Mouse (Mus musculus) hindbrain, embryonic 12.5 days (tissue): ENCODE data around the gene Cse1l. TPM values are rescaled to one million over a fixed set of nuclear protein-coding genes. Genes with fewer than 3 reads are reported as not detected.
A peak's percentile ranks its signal among the peaks of the same experiment; 100 is the strongest.

Source experiments
- ATAC-seq: fragments of 200-750 bp; cut with Nextera tagmentation; 2 replicates; pipeline ENCODE4 v1.8.0; 2017; ENCODE audit warnings: moderate TSS enrichment; ENCODE audit not compliant: low FRiP score
- H3K27ac ChIP-seq: fragments of 300-500 bp; sonication (generic); 2 replicates; pipeline ENCODE4 v1.5.1; 2016; ENCODE audit warnings: mild to moderate bottlenecking
- H3K27me3 ChIP-seq: fragments of 300-500 bp; sonication (generic); 2 replicates; pipeline ENCODE4 v1.6.1; 2016; ENCODE audit warnings: mild to moderate bottlenecking
- H3K36me3 ChIP-seq: fragments of 300-500 bp; sonication (generic); 2 replicates; pipeline ENCODE4 v1.6.1; 2016; ENCODE audit warnings: mild to moderate bottlenecking
- H3K4me1 ChIP-seq: fragments of 300-500 bp; sonication (generic); 2 replicates; pipeline ENCODE4 v1.6.1; 2016
- H3K4me2 ChIP-seq: fragments of 300-500 bp; sonication (generic); replicated peaks from 2 replicates; pipeline ENCODE4 v1.6.1; 2016; ENCODE audit warnings: mild to moderate bottlenecking
- H3K4me3 ChIP-seq: fragments of 300-500 bp; sonication (generic); 2 replicates; pipeline ENCODE4 v1.5.1; 2016; ENCODE audit warnings: mild to moderate bottlenecking
- H3K9ac ChIP-seq: fragments of 300-500 bp; sonication (generic); 2 replicates; pipeline ENCODE4 v1.6.1; 2016; ENCODE audit warnings: mild to moderate bottlenecking, moderate library complexity
- H3K9me3 ChIP-seq: fragments of 300-500 bp; sonication (generic); replicated peaks from 2 replicates; pipeline ENCODE4 v1.6.1; 2016; ENCODE audit warnings: mild to moderate bottlenecking
- WGBS: fragments of 180-500 bp; shearing (Covaris S2); methylation state at CpG from one replicate; pipeline ENCODE4 v1.1.7; 2016; 5-methylcytosine and 5-hydroxymethylcytosine counted together
- polyA plus RNA-seq: library from polyadenylated mRNA; unstranded; fragments of >200 nt; fragmentation: Nextera tagmentation; extraction: Ambion mirVana; gene quantifications from 2 replicates; pipeline ENCODE4 v1.2.1, GENCODE M21; 2016

Cse1l gene
- polyA plus RNA-seq, 1 experiment from 2014 or later, result 136 TPM

DNA sequence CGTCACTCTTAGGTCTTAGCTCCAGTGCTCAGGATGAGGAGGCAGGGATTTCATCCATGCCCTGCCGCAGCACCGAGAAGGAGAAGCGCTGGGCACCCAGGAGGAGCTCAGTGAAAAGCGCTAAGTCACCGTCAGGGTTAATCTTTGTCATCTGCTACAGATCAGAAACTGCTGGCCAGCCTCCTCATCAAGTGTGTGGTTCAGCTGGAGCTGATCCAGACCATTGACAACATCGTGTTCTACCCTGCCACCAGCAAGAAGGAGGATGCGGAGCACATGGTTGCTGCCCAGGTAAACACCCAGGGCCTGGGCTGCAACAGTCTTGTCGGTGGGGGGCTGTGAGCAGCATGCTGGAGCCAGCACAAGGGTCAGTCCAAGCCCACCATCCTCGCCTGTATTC, 20.2 kb upstream of the Cse1l start:
- no peaks in the 10 kb centered on the region for H3K4me1 ChIP-seq
- no peak for ATAC-seq
- peaks cover 25% of the 10 kb centered on the region; the same call in 1 of the 2 replicates for H3K36me3 ChIP-seq
- H3K4me2 ChIP-seq, result no peak overlapping the region
- no peak overlapping the region for H3K4me3 ChIP-seq
- no peak overlapping the region for H3K27ac ChIP-seq
- H3K9me3 ChIP-seq, result no peaks in the 10 kb centered on the region
- H3K9ac ChIP-seq, result no peak overlapping the region
- no peaks in the 10 kb centered on the region for H3K27me3 ChIP-seq
- 75% methylated on average over 10 of the region's 10 CpGs for WGBS

DNA sequence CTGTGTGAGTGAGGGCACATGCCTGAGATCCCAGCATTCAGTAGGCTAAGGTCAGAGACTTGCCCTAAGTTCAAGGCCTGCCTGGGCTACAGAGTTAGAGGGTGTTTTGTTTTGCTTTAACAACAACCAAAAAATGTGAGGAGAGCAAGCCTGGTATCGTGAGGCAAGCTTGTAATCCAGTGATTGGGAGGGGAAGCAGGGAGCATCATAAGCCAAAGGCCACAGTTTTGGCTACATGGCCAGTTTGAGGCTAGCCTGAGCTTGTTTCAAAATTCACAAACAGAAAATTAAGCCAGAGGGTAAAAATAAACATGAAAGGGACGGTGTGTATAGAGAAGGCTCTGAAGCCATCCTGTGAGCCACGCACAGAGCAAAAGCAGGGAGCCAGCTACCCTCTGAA, 19.6 kb upstream of the Cse1l start:
- no peaks in the 10 kb centered on the region for H3K4me1 ChIP-seq
- no peaks in the 10 kb centered on the region for H3K9me3 ChIP-seq
- no peak for ATAC-seq
- 78% methylated on average over 3 of the region's 3 CpGs for WGBS
- no peaks in the 10 kb centered on the region for H3K27me3 ChIP-seq
- H3K4me2 ChIP-seq, result no peak overlapping the region
- H3K27ac ChIP-seq, result no peak overlapping the region
- H3K36me3 ChIP-seq, result peaks cover 23% of the 10 kb centered on the region; the same call in 1 of the 2 replicates
- no peak overlapping the region for H3K9ac ChIP-seq
- H3K4me3 ChIP-seq, result no peak overlapping the region

- H3K27ac ChIP-seq, result no peak overlapping the region
- H3K4me3 ChIP-seq, result no peak overlapping the region
- H3K9me3 ChIP-seq, result no peaks in the 10 kb centered on the region
- H3K4me2 ChIP-seq, result no peak overlapping the region
- peaks cover 30% of the 10 kb centered on the region for H3K36me3 ChIP-seq
- ATAC-seq, result no peak
- H3K4me1 ChIP-seq, result no peaks in the 10 kb centered on the region
- no peaks in the 10 kb centered on the region for H3K27me3 ChIP-seq
- no peak overlapping the region for H3K9ac ChIP-seq
- 40% methylated on average over 11 of the region's 11 CpGs for WGBS
These were observed 18.0 kb upstream of the Cse1l start for GRCm38 (mm10) chr2:166887816-166888215.

DNA sequence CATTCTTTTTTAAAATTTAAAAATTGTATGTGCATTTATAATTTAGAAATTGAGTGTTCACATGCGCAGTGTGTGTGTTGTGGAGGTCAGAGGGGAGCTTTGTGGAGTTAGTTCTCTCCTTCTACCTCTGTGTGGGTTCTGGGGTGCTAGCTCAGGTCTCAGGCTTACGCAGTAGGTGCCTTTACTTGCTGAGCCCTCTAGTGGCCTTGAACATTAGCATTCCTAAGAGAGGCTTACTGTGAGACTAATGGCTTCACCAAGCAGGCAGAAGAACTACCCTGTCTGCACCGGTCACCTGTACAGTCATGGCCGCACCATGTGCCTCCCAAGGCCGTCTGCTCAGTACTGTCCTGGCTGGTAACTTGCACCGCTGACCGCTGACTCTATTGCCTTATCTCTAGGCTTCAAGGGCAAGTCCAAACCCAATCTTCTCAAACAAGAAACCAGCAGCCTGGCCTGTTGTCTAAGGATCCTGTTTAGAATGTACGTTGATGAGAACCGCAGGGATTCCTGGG, 14.4 kb upstream of the Cse1l start:
- no peak overlapping the region for H3K9ac ChIP-seq
- ATAC-seq, result no peak

DNA sequence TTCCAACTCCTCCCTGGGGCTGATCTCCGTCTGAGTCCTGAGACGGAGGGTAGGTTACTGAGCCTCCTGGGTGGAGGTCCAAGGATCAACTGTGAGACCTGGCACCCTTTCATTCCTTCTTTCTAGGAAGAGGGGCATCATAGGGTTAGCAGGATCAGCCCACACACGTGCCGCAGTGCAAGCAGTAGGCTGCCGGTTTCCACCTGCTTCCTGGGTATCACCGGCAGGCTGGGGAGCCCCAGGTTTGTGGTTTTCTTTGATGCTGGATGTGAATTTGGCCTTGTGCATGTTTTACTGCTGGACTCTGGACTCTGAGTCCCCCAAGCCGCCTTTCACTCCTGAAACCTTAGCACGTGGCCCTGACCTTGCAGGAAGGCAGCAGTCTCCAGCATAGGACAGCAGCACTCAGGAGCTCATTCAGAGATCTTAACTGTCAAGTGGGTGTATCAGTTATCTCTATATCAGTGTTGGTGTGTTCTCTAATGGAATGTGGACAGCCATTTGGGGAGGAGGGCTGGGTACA, 13.6 kb upstream of the Cse1l start:
- Histone ChIP-seq H3K4me1 (0 out of 2 replicates have a peak, but pooled peaks cover 2% of the 10 kb centered on the region), H3K4me2 (no peak overlapping the region), H3K4me3 (no peak overlapping the region), H3K9ac (no peak overlapping the region), H3K36me3 (peaks cover 32% of the 10 kb centered on the region), H3K27ac (no peak overlapping the region), H3K9me3 (no peaks in the 10 kb centered on the region), H3K27me3 (no peaks in the 10 kb centered on the region)
- no peak for ATAC-seq
- WGBS, result 94% methylated on average over 8 of the region's 8 CpGs

More for the DNA sequence above, 14.4 kb upstream of the Cse1l start:
- Histone ChIP-seq H3K4me3 (no peak overlapping the region), H3K4me2 (no peak overlapping the region), H3K27ac (no peak overlapping the region), H3K9me3 (no peaks in the 10 kb centered on the region), H3K27me3 (no peaks in the 10 kb centered on the region), H3K36me3 (peaks cover 33% of the 10 kb centered on the region), H3K4me1 (0 out of 2 replicates have a peak, but pooled peaks cover 2% of the 10 kb centered on the region)
- 83% methylated on average over 9 of the region's 9 CpGs for WGBS

DNA sequence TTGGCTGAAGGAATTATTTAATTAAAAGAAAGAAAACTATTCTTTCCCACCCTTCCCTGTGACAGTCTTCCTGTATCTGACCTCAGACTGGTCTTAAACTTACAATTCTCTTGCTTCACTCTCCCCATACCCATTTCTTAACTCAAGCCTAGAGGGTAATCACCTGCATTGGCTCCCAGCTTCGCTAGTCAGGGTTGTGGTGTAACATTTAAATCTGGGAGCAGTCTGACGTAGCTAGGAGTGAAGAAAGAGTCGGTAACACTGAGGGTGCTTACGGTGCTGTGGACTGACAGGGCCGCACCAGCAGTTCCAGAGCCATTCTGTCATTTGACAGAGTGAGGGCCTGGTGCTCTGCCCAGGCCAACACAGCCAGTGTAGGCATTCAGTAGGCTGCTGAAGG, 12.8 kb upstream of the Cse1l start:
- H3K4me3 ChIP-seq, result no peak overlapping the region
- H3K27me3 ChIP-seq, result no peaks in the 10 kb centered on the region
- ATAC-seq, result no peak
- no peaks in the 10 kb centered on the region for H3K9me3 ChIP-seq
- H3K4me2 ChIP-seq, result no peak overlapping the region
- WGBS, result 95% methylated on average over 5 of the region's 5 CpGs
- H3K4me1 ChIP-seq, result 0 out of 2 replicates have a peak, but pooled peaks cover 2% of the 10 kb centered on the region
- H3K36me3 ChIP-seq, result peaks cover 32% of the 10 kb centered on the region
- H3K9ac ChIP-seq, result no peak overlapping the region
- H3K27ac ChIP-seq, result no peak overlapping the region

DNA sequence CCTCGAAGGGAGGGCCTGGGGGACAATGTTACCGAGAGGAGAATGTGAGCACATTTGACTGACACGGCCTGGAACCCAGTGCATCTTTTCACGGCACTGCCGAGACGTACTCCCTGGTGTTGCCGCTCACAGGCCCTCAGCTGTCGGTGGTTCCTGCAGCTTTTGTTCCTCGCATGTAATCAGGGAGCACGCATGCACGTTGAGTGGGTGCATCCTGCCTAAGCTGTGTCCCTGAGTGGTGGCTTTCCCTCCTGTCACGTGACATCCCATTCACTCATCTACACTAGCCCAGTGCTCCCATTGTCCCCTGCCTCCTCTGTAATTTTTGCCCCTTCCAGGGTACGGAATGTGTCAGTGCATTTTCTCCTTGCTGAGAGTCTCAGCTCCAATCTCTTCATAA, 9.5 kb upstream of the Cse1l start:
- no peak overlapping the region for H3K4me2 ChIP-seq
- H3K9me3 ChIP-seq, result no peaks in the 10 kb centered on the region
- no peak overlapping the region for H3K4me3 ChIP-seq
- ATAC-seq, result no peak
- 0 out of 2 replicates have a peak, but pooled peaks cover 2% of the 10 kb centered on the region for H3K4me1 ChIP-seq
- no peak overlapping the region for H3K9ac ChIP-seq
- 66% methylated on average over 13 of the region's 13 CpGs for WGBS
- H3K36me3 ChIP-seq, result peaks cover 29% of the 10 kb centered on the region
- peak overlapping the region; percentile 44 for H3K27ac ChIP-seq
- H3K27me3 ChIP-seq, result no peaks in the 10 kb centered on the region

DNA sequence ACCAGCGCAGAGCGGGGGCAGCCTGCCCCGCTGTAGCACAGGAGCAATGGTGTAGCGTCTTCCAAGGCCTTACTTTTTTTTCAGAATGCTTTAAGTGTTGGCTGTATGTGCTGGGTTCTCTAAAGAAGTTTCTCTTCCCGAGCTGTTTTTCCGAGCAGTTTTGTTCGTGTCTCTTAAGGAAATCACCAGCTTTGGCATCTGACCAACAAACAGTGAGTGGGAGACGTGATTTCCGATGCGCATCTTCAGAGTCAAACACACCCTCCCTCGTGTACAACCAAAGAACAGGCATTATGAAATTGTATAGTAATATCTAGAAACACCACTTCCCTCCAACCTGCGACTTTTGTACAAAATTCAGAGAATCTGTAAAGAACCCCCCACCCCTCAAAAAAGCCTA, 8.9 kb upstream of the Cse1l start:
- WGBS, result 94% methylated on average over 12 of the region's 12 CpGs
- H3K36me3 ChIP-seq, result peaks cover 23% of the 10 kb centered on the region
- 0 out of 2 replicates have a peak, but pooled peaks cover 2% of the 10 kb centered on the region for H3K4me1 ChIP-seq
- H3K27ac ChIP-seq, result peak overlapping the region; percentile 44; the same call in 1 of the 2 replicates
- no peak for ATAC-seq
- no peak overlapping the region for H3K9ac ChIP-seq
- H3K27me3 ChIP-seq, result no peaks in the 10 kb centered on the region
- H3K4me3 ChIP-seq, result no peak overlapping the region
- no peak overlapping the region for H3K4me2 ChIP-seq
- H3K9me3 ChIP-seq, result no peaks in the 10 kb centered on the region

- no peak for ATAC-seq
- H3K4me2 ChIP-seq, result no peak overlapping the region
- H3K4me1 ChIP-seq, result 0 out of 2 replicates have a peak, but pooled peaks cover 2% of the 10 kb centered on the region
These were observed 6.7 kb upstream of the Cse1l start for GRCm38 (mm10) chr2:166899161-166899560.

DNA sequence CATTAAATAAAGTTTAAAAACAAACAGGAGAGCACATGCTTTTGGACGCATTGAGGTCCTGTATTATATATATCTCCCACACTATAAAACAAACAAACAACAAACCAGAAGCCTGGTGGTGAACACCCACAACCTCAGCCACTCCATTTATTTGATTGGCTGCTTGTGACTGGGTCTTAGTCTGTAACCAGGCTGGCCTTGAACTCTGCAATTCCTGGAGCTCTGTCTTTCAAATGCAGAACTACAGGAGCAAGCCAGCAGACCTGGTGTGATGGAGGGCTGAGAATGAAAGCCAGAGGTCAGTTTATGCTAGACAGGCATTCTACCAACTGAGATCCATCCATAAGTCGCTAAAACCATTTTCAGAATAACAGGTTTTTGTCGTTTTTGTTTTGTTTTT, 6.1 kb upstream of the Cse1l start:
- Histone ChIP-seq H3K9me3 (no peaks in the 10 kb centered on the region), H3K9ac (no peak overlapping the region), H3K4me3 (no peak overlapping the region), H3K27me3 (no peaks in the 10 kb centered on the region), H3K27ac (no peak overlapping the region), H3K4me1 (0 out of 2 replicates have a peak, but pooled peaks cover 2% of the 10 kb centered on the region), H3K4me2 (no peak overlapping the region), H3K36me3 (peaks cover 5% of the 10 kb centered on the region; the same call in 1 of the 2 replicates)
- 79% methylated on average over 3 of the region's 3 CpGs for WGBS
- ATAC-seq, result no peak

More at GRCm38 (mm10) chr2:166899161-166899560, 6.7 kb upstream of the Cse1l start:
- no peaks in the 10 kb centered on the region for H3K9me3 ChIP-seq
- 76% methylated on average over 2 of the region's 2 CpGs for WGBS
- no peak overlapping the region for H3K4me3 ChIP-seq
- no peak overlapping the region for H3K9ac ChIP-seq
- H3K36me3 ChIP-seq, result peaks cover 9% of the 10 kb centered on the region
- H3K27me3 ChIP-seq, result no peaks in the 10 kb centered on the region
- H3K27ac ChIP-seq, result no peak overlapping the region

DNA sequence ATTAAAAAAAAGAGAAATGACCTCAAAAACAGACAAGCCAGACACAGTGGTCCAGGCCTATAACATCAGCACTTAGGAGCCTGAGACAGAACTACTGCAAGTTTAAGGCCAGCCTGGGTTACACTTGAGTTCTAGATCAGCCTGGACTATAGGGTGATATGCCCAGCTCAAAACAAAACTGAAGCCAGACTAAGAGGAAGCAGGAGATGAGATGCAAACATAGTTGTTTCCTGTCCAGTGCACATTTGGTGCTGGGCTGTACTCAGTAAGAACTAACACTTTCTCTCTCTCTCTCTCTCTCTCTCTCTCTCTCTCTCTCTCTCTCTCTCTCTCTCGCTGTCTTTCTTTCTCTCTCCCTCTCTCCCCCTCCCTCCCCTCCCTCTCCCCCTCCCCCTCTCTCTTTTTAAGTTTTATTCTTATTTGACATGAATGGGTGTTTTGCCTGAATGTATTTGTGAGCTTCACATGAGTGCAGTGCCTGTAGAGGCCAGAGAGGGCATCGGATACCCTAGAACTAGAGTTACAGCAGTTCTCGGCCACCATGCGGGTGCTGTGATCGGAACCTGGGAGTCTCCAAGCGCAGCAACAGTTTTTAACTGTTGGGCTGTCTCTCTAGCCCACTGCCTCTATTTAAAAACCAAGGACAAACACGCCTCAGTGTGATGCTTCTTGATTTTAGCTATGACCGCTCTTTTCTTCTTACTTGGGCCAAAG, 4.9 kb upstream of the Cse1l start:
- 86% methylated on average over 8 of the region's 8 CpGs for WGBS
- ATAC-seq, result no peak
- H3K36me3 ChIP-seq, result peaks cover under 1% of the 10 kb centered on the region; the same call in 1 of the 2 replicates
- no peak overlapping the region for H3K9ac ChIP-seq
- no peaks in the 10 kb centered on the region for H3K27me3 ChIP-seq
- no peak overlapping the region for H3K27ac ChIP-seq
- H3K4me3 ChIP-seq, result no peak overlapping the region
- H3K9me3 ChIP-seq, result no peaks in the 10 kb centered on the region
- H3K4me1 ChIP-seq, result 0 out of 2 replicates have a peak, but pooled peaks cover 2% of the 10 kb centered on the region
- H3K4me2 ChIP-seq, result no peak overlapping the region

GRCm38 (mm10) chr2:166903719-166904282, 2.0 kb upstream of the Cse1l start:
- no peak overlapping the region for H3K4me2 ChIP-seq
- peaks cover 12% of the 10 kb centered on the region for H3K4me1 ChIP-seq
- no peak for ATAC-seq
- no peak overlapping the region for H3K9ac ChIP-seq
- H3K36me3 ChIP-seq, result no peaks in the 10 kb centered on the region
- 87% methylated on average over 6 of the region's 6 CpGs for WGBS
- no peak overlapping the region for H3K4me3 ChIP-seq
- no peak overlapping the region for H3K27ac ChIP-seq
- no peaks in the 10 kb centered on the region for H3K27me3 ChIP-seq
- no peaks in the 10 kb centered on the region for H3K9me3 ChIP-seq
